Mouse (Mus musculus) heart, adult 2 months (tissue): ENCODE measurements around the gene Rsad1. TPM values are rescaled to one million over a fixed set of nuclear protein-coding genes. Genes with fewer than 3 reads are reported as not detected.

Experiments used
- DNase-seq, 2 experiments: peaks; one replicate each; pipeline ENCODE4 v3.0.0; 2021
- H3K27ac ChIP-seq: fragments of 200-600 bp; 2 replicates; pipeline ENCODE4 v1.8.1; 2022
- H3K27me3 ChIP-seq: fragments of 200-500 bp; 2 replicates; pipeline ENCODE4 v1.6.1; 2012; ENCODE audit warnings: mild to moderate bottlenecking, low read length, inconsistent platforms, mixed read lengths; ENCODE audit not compliant: control insufficient read depth, insufficient read depth
- H3K36me3 ChIP-seq: fragments of 200-500 bp; 2 replicates; pipeline ENCODE4 v1.6.1; 2012; ENCODE audit warnings: low read length, inconsistent platforms; ENCODE audit not compliant: control insufficient read depth, insufficient read depth
- H3K4me1 ChIP-seq: fragments of 200-500 bp; 2 replicates; pipeline ENCODE4 v1.6.1; 2011; ENCODE audit warnings: low read length; ENCODE audit not compliant: control insufficient read depth, insufficient read depth
- H3K4me3 ChIP-seq: fragments of 200-600 bp; 2 replicates; pipeline ENCODE4 v1.8.1; 2022
- H3K79me2 ChIP-seq: fragments of 200-500 bp; replicated peaks from 2 replicates; pipeline ENCODE4 v1.6.1; 2012; ENCODE audit warnings: mild to moderate bottlenecking, inconsistent platforms, low read length, moderate library complexity, mixed read lengths; ENCODE audit not compliant: control insufficient read depth, insufficient read depth
- H3K9ac ChIP-seq: fragments of 200-500 bp; 2 replicates; pipeline ENCODE4 v1.6.1; 2012; ENCODE audit warnings: low read depth, mild to moderate bottlenecking, control low read depth, inconsistent platforms, low read length, mixed read lengths
- CTCF ChIP-seq: fragments of 200-600 bp; IDR thresholded peaks from 2 replicates; pipeline ENCODE4 v1.8.1; 2022; ENCODE audit warnings: antibody characterized with exemption, mild to moderate bottlenecking, moderate library complexity
- EP300 ChIP-seq: fragments of 200-500 bp; IDR thresholded peaks from 2 replicates; pipeline ENCODE4 v1.6.1; 2011; ENCODE audit warnings: low read depth, low read length, control low read depth; ENCODE audit not compliant: insufficient read depth
- POLR2A ChIP-seq: fragments of 200-500 bp; IDR thresholded peaks from 2 replicates; pipeline ENCODE4 v1.6.1; 2011; ENCODE audit warnings: mild to moderate bottlenecking, low read depth, low read length, control low read depth; ENCODE audit not compliant: insufficient read depth
- whole genome bisulfite sequencing: fragments of 180-500 bp; shearing (Covaris S2); methylation state at CpG from one replicate; pipeline ENCODE4 v1.1.7; 2018; 5-methylcytosine and 5-hydroxymethylcytosine counted together
- intact Hi-C: fragments of 180-260 bp; cut with DNase I; formaldehyde crosslinking; loops from one replicate; pipeline ENCODE4 v1.15.1; 2025
- polyA plus RNA-seq: library from polyadenylated mRNA; depleted of rRNA; stranded (reverse); fragments of >200 nt; gene quantifications from 2 replicates; pipeline ENCODE4 v1.2.3, GENCODE M21; 2012
- total RNA-seq, 2 experiments: library from RNA; stranded (reverse); gene quantifications; 2 replicates each; pipeline ENCODE4 v1.2.3; 2021

The Rsad1 gene
- total and polyA plus RNA-seq, 3 experiments, result 9.3 to 14.1 (median 12.6) TPM

- intact Hi-C loops, result no loop called here
- H3K9ac ChIP-seq, result no peak overlapping the region
- 73% methylated on average over 10 of the region's 10 CpGs for WGBS
Measured at GRCm38 (mm10) chr11:94508976-94509375, 40.1 kb downstream of the Rsad1 start.

DNA sequence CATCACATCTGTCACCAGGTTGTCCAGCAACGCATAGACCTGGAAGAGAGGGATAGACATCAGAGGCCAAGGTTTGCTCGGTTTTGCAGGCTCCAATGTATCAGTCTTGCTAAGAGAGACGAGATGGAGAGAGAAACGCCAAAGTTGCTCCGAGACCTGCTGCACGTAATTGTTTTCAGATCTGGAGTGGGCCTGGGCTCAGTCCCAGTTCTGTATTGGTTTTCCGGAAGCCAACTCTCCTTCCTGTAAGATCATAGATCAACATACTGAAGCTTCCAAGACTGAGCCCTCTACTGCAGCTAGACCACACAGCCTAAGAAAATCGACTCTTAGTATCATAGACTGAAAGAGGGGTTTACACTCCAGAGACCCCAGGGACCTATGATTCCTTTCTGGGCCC is 47.6 kb downstream of the Rsad1 start:
- H3K27me3 ChIP-seq, result no peaks in the 10 kb centered on the region
- no peak overlapping the region for H3K27ac ChIP-seq
- TF ChIP-seq POLR2A, result no peak
- TF ChIP-seq CTCF, result no peak
- no peak for TF ChIP-seq EP300
- intact Hi-C loops, result no loop called here
- no peak overlapping the region for H3K4me3 ChIP-seq
- H3K4me1 ChIP-seq, result peaks cover 7% of the 10 kb centered on the region
- no peak for DNase-seq
- WGBS, result 76% methylated on average over 8 of the region's 8 CpGs
- H3K79me2 ChIP-seq, result no peaks in the 10 kb centered on the region
- H3K9ac ChIP-seq, result no peak overlapping the region
- no peaks in the 10 kb centered on the region for H3K36me3 ChIP-seq

More at GRCm38 (mm10) chr11:94508976-94509375, 40.1 kb downstream of the Rsad1 start:
- Histone ChIP-seq H3K36me3 (no peaks in the 10 kb centered on the region), H3K4me3 (no peak overlapping the region), H3K27me3 (no peaks in the 10 kb centered on the region; the same call in 1 of the 2 replicates), H3K79me2 (no peaks in the 10 kb centered on the region), H3K27ac (no peak overlapping the region), H3K4me1 (no peaks in the 10 kb centered on the region)
- DNase-seq, result no peak
- TF ChIP-seq POLR2A (no peak), CTCF (no peak), EP300 (no peak)

- no peaks in the 10 kb centered on the region for H3K36me3 ChIP-seq
- H3K27ac ChIP-seq, result no peak overlapping the region
- H3K9ac ChIP-seq, result no peak overlapping the region
- intact Hi-C loops, result no loop called here
- H3K79me2 ChIP-seq, result no peaks in the 10 kb centered on the region
- no peaks in the 10 kb centered on the region for H3K27me3 ChIP-seq
- no peak overlapping the region for H3K4me3 ChIP-seq
- no peak for TF ChIP-seq EP300
- TF ChIP-seq CTCF, result no peak
- TF ChIP-seq POLR2A, result no peak
- peaks cover 7% of the 10 kb centered on the region for H3K4me1 ChIP-seq
- 55% methylated on average over 8 of the region's 8 CpGs for WGBS
- DNase-seq, result no peak
Measured at GRCm38 (mm10) chr11:94500362-94500761, 48.7 kb downstream of the Rsad1 start.

- Histone ChIP-seq H3K36me3 (no peaks in the 10 kb centered on the region), H3K4me1 (peaks cover 7% of the 10 kb centered on the region), H3K4me3 (peak within 1 kb of the TSS; percentile 36), H3K79me2 (no peaks in the 10 kb centered on the region), H3K27me3 (no peaks in the 10 kb centered on the region), H3K9ac (peak within 1 kb of the TSS; percentile 50), H3K27ac (no peak within 1 kb of the TSS; the same call in 1 of the 2 replicates)
- TF ChIP-seq CTCF (no peak), POLR2A (no peak), EP300 (no peak)
- under 1% methylated on average over 26 of the region's 26 CpGs for WGBS
- intact Hi-C loops, result no loop called here
- peak in 1 of 2 experiments; percentile 40 for DNase-seq
Measured at GRCm38 (mm10) chr11:94499661-94500152, 49.3 kb downstream of the Rsad1 start, which contains the start of gene Epn3. Gene Epn3, minus strand, starts transcription at chr11:94499974.

GRCm38 (mm10) chr11:94499035-94499434 is 50.0 kb downstream of the Rsad1 start:
- Histone ChIP-seq H3K4me1 (peaks cover 7% of the 10 kb centered on the region), H3K27me3 (no peaks in the 10 kb centered on the region)
- intact Hi-C loops, result no loop called here

GRCm38 (mm10) chr11:94498093-94498996 is 50.7 kb downstream of the Rsad1 start:
- Histone ChIP-seq H3K79me2 (no peaks in the 10 kb centered on the region), H3K4me3 (peak overlapping the region; percentile 26; the same call in 1 of the 2 replicates), H3K27me3 (no peaks in the 10 kb centered on the region), H3K36me3 (no peaks in the 10 kb centered on the region), H3K27ac (peak overlapping the region; percentile 61), H3K9ac (peak overlapping the region; percentile 55), H3K4me1 (peaks cover 7% of the 10 kb centered on the region)
- WGBS, result 23% methylated on average over 19 of the region's 19 CpGs
- no peak for TF ChIP-seq CTCF
- TF ChIP-seq EP300, result 0 out of 2 replicates have a peak, but pooled peaks have one; percentile 26
- peak; percentile 32; the same call in 1 of the 2 replicates for TF ChIP-seq POLR2A
- DNase-seq, result peak; percentile 56 to 57
- intact Hi-C loops, result no loop called here

More at GRCm38 (mm10) chr11:94499035-94499434, 50.0 kb downstream of the Rsad1 start:
- Histone ChIP-seq H3K79me2 (no peaks in the 10 kb centered on the region), H3K27ac (no peak overlapping the region), H3K4me3 (no peak overlapping the region; the same call in 1 of the 2 replicates), H3K36me3 (no peaks in the 10 kb centered on the region), H3K9ac (no peak overlapping the region)
- TF ChIP-seq POLR2A (no peak), CTCF (no peak), EP300 (no peak)
- no peak for DNase-seq
- 6% methylated on average over 2 of the region's 2 CpGs for WGBS
